Mouse (Mus musculus) layer of hippocampus, postnatal 25 days (tissue): ENCODE results near the gene Fbxw10. TPM values are rescaled to one million over a fixed set of nuclear protein-coding genes. Genes with fewer than 3 reads are reported as not detected.
A peak's percentile ranks its signal among the peaks of the same experiment; 100 is the strongest.

Experiments
- DNase-seq, 2 experiments: peaks; one replicate each; pipeline ENCODE4 v3.0.0; 2022; ENCODE audit warnings: mixed read lengths in 2 of 2, low spot score in 1 of 2; ENCODE audit errors: extremely low spot score in 1 of 2
- total RNA-seq, 2 experiments: library from RNA; stranded (reverse); gene quantifications; 2 replicates each; pipeline ENCODE4 v1.2.3; 2021

Gene Fbxw10
- total RNA-seq, 2 experiments from 2014 or later: 1.3 to 1.6 TPM

DNA sequence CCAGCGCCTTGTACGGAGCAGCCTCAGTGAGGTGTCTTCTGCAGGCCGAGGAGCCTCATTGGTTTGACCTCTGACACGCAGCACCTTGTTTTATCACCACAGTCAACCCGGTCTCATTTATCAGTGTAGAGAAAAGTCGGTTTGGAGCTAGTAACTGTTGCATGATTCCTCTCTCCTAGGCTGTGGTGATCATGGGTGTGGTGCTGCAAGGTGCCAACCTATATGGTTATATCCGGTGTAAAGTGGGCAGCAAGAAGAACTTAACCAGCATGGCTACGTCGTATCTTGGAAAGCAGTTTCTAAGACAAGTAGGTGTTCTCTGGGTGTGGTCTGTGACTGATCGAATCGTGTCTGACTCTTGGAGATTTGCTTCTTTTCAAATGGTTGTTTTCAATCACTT, 44.9 kb downstream of the Fbxw10 start:
- DNase-seq: no peak

DNA sequence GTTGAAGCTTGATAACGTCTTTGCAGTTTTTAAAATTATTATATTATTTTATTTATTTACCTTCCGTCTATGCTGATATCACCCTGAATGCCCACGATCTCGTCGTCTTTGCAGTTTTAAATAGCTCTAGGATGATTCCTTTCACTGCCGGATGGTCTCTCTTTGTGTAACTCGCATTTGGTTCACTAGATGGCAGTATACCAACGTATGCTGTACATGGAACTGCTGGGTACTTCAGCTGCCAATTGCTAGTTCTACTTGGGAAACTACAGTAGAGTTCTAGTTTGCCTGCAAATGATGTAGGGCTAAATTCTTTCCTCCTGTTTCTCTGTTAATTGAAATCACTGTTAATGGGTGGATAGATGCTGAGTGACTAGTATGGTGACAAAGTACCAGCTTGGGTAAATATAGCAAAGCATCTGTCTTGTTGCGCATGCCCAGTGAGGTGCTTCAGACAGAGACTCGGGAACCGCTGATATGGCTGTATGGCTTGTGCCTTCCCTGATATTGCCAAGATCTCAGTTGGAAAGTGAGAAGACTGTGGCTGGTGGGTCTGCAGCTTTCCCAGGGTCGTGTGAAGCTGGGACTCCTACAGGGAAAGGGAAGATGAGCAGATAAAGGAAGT, 54.9 kb downstream of the Fbxw10 start:
- DNase-seq: peak in 1 of 2 experiments; percentile 52

DNA sequence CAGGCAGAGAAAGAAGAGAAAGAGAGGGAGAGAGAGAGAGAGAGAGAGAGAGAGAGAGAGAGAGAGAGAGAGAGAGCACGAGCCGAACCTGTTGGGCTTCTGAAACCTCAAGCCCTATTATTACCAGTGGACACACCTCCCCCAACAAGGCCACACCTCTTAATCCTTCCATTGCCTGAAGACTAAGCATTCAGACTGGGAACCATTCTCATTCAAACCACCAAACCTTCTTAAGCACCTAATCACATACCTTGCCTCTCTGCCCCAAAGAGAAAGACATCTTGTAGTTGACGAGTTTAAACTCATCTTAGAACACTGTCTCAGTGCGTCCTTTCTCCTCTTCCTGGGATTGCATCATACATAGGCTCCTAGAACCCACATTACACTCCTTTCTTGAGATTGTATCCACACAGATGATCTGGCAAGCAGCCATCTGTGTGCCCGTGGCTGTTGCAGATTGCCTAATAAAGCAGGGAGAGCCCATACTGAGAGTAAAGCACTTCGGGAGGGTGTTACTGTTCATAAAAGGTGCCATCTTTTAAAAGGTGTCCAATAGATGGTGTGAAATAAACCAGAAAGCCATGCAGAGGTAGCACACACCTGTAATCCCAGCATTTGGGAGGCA, 57.1 kb downstream of the Fbxw10 start:
- no peak for DNase-seq

DNA sequence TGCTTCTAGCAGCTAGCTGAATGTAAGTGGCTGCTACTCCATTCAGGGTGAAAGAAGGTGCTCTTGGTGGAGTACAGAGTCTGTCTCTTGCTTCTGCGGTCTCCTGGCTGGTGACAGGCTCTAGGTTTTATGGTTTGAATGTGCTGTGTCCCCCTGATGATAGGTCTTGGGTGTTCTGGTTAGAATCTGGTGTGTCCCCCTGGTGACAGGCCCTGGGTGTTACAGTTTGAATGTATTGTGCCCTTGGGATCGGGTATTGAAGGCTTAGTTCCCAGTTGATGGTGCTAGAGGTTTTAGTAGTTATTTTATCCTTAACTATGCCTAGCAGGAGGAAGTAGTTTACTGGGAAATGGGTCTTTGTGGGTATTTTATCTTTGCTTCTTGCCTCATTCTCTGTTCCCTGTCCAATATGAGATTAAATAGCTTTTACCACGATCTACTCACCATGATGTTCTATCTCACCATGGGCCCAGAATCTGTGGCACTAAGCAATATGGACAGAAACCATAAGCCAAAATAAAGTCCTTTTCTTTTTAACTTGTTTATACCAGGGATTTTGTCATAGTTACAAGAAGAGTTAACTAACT, 62.9 kb downstream of the Fbxw10 start:
- no peak for DNase-seq

DNA sequence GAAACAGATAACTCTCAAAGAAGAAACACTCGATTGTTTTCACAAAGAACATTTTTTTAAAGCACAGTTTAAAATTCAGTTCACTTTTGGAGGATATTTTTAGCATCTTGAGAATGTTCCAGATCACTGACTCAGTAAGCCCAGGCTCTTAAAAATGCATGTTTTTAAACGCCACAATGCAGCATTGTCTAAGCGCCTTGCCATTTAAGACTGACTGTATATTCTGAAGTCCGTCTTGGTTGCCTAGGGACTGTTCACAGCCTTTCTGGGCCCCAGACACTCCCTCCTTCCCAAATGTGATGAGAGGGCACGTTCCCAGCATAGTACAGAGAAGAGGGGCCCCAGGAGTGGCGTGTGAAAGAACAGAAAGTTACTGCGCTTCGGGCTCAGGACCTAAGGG, 64.5 kb downstream of the Fbxw10 start:
- DNase-seq: no peak

DNA sequence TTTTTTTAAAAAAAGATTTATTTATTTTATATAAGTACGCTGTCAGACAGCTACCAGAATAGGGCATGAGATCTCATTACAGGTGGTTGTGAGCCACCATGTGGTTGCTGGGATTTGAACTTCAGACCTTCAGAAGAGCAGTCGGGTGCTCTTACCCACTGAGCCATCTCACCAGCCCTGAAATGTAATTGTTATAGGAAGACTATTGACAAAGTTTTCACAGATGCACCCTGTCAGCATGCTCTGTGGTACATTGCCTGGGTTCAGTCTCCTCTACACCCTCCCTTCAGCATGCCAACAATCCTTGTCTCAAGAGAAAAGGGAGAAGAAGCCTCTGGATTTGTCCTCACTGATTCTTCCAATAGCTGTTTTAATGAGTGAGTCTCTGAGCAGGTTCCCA, 66.3 kb downstream of the Fbxw10 start:
- DNase-seq: no peak

DNA sequence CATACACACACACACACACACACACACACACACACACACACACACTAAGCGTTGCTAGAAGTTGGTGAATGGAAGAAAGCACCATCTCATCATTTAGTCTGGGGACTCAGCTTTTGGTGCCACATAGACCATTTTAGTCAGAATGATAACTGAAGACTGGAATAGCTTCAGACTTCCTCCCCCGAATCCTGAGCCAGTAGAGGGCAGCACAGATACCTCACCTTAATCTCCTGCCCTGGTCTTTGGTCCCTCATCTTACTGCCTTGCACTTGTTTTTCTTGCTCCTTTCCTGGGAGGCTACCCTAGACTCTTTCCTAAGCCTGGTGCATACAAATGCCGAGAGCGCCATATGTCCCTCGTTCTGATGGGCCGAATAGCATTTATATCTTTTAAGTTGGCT, 67.7 kb downstream of the Fbxw10 start:
- DNase-seq: peak in 1 of 2 experiments; percentile 45

DNA sequence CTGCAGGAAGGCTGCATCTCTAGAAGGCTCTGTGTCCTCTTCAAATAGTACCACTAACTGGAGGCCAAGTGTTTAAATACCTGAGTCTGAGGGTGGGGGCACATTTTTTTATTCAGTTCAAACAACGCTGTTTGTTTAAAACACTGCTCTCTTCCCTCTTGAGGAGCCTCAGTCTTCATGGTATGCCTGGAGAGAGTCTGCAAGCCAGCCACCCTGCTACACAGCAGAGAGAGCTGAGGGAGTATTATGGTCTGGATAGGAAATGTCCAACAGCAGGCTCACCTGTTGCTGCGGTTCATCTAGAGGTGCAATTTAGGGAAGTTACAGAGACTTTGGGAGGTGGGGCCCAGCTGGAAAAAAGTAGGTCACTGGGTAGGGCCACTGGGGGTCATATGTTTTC, 68.6 kb downstream of the Fbxw10 start:
- no peak for DNase-seq

DNA sequence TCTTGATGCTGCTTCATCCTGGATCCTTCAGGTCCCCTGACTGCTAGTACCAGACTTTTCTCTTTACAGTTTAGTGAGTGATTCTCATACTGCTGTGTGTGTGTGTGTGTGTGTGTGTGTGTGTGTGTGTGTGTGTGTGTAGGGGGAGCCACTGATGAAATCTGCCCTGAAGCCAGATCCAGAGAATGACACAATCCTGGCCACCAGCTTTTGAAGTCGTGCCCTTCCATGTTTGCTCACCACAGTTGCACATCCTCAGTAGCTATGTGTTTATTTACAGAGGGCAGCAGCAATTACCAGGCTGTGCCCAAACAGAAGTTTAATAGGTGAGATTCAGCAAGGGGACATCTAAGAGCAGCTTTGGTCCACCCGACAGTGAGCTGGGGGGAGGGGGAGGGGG, 69.9 kb downstream of the Fbxw10 start:
- no peak for DNase-seq

DNA sequence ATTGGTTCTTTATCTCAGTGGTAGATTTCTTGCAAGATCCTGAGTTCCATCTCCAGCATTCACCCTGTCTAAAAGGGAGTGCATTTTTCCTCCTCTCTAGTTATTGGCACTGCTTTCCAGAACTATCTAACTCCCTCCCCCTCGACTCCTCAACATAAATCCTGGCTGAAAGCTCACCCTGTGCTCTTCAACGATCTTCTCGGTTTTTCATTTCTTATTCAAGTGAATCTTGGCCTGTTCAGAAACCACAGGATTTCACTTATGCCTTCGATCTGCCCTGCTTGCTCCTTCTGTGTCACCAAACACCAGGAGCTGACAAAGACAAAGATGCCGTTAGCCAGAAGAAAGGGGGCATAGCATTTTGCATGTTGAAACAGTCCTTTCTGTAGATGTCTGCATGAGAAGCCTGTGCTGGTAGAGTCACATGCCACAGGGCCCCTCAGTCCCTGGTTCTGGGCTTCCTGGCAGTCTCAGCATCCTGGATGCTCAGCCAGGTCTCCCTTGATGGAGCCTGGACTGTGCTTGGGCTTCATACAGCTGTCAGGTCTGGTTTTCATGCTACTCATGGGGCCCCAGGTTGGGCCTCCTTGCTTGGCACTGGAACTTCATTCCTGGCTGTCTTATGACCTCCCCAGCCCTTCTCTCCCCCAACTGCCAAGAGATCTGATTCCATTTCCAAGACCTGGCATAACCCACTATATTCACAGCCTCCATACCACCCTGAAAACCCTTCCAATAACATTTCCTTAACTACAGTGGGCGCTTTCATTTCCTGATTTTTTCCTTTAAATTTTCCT, 73.3 kb downstream of the Fbxw10 start:
- DNase-seq: no peak

DNA sequence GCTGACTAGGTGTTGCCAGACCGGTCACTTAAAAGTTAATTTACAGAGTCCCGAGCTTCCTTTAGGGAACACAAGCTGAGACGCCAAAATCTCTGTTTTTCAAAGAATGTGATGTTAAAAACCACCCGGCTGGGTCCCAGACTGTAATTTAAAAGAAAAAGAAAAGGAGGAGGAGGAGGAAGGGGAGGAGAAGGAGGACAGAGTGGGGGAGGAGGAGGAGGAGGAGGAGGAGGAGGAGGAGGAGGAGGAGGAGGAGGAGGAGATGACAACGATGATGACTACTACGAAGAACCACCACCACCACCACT, 73.8 kb downstream of the Fbxw10 start:
- DNase-seq: no peak

DNA sequence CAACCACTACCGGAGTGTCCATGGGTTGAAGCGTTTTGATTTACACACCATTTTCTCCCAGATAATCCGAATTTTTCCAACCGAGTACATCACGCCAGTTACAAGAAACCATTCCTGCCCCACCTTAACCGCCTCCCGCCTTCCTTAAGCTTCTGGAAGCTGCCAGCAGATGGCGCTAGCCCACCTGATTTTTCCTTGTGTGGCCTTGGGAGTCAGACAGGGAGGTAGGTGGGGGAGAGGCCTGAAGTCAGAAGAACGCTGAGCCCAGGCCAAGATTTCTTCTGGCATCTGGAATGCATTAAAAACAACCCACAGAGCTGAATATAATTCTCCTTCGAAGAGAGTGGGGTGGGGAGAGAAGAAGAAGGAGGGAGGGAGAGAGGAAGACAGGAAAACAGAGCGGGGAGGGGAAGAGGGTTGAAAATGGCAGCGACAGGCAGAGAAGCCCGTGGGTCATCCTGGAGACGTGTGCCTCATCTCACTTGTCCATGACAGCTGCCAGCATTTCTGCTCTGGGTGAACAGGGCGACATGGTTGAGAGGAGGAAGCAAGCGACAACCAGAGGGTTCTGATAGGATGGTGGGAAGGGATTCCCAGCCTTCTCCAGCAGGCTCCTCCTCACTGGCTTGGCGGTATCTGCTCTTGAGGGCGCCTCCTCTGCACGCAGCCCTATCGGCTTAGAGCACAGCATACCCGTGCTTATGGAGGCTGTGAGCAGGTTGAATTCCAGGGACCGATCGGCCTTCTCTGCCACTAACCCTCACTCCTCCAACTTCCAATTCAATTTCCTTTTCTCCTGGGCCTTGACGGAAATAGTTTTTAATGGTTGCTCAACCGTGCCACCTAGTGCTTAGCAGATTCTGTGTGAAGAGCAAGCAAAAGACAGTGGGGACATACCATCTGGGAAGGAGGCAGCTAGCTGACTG, 74.4 kb downstream of the Fbxw10 start:
- peak; percentile 87 to 97 for DNase-seq

DNA sequence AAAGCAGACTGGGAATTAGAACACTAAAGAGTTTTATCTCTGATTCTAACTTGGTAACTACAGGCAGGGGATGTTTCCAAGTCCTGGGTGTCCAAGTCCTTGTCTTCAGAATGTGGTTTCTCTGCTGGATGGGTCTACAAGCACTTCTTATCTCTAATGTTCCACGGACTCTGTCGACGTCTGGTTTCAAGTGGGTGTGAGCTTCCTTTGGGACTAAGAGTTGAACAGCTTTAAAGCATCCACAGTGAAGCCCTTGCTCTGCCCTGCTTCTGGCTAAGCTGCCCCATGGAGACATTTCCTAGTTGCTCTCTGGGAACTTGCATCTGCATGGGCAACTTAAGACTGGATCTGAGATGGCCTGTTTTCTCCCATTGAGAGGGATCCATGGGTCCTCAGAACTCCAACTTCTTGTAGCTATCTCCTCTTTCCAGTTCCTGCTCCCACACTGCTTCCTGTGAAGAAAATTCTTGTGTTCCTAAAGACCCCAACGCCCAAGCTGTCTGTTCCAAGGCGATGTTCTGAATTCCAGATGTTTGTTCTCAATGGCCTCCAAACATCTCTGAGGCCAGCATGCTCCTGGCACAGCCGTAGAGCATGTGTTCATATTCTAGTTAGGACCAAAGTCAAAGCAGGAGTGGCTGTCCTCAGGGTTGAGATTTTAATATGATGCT, 77.4 kb downstream of the Fbxw10 start:
- no peak for DNase-seq

Other genes starting within 250 kb of the Fbxw10 start
- gene Lrrc75a, start 198.5 kb upstream of the Fbxw10 start, total RNA-seq: 1 to 10 TPM; 8.1 to 9.9 TPM
- 10 to 100 TPM; 16.5 to 17.9 TPM for gene Mmgt2, start 198.4 kb upstream of the Fbxw10 start, total RNA-seq
- 10 to 100 TPM; 15.5 to 19.2 TPM for gene Zfp287, start 115.2 kb upstream of the Fbxw10 start, total RNA-seq
- gene Gm10428, start 94.0 kb upstream of the Fbxw10 start, total RNA-seq: not detected
- 10 to 100 TPM; 21.9 to 22.8 TPM for gene Zfp286, start 57.6 kb upstream of the Fbxw10 start, total RNA-seq
- gene Trim16, start 26.8 kb upstream of the Fbxw10 start, total RNA-seq: 1 to 10 TPM; 2.2 to 2.5 TPM
- 10 to 100 TPM; 28.9 to 30.2 TPM for gene Tvp23b, start 32.4 kb downstream of the Fbxw10 start, total RNA-seq
- under 1 TPM in 1 of 2 experiments, not detected in 1; 0.39 TPM for gene Cdrt4, start 104.1 kb downstream of the Fbxw10 start, total RNA-seq
- gene Tekt3, start 214.6 kb downstream of the Fbxw10 start, total RNA-seq: under 1 TPM in 1 of 2 experiments, not detected in 1; 0.20 TPM